Mouse (Mus musculus) large intestine, adult 2 months (tissue): ENCODE measurements around the gene Sgpl1. TPM values are rescaled to one million over a fixed set of nuclear protein-coding genes. Genes with fewer than 3 reads are reported as not detected.
A peak's percentile ranks its signal among the peaks of the same experiment; 100 is the strongest.

Experiments used
- DNase-seq: peaks from one replicate; pipeline ENCODE4 v3.0.0-alpha.2; 2012; ENCODE audit warnings: low read depth, low spot score
- WGBS: fragments of 180-500 bp; shearing (Covaris S2); methylation state at CpG from one replicate; pipeline ENCODE4 v1.1.7; 2018; 5-methylcytosine and 5-hydroxymethylcytosine counted together
- polyA plus RNA-seq: library from polyadenylated mRNA; depleted of rRNA; stranded (reverse); fragments of >200 nt; gene quantifications from 2 replicates; pipeline ENCODE4 v1.2.3, GENCODE M21; 2012

Sgpl1 gene
- polyA plus RNA-seq, 1 experiment = 58.0 TPM

DNA sequence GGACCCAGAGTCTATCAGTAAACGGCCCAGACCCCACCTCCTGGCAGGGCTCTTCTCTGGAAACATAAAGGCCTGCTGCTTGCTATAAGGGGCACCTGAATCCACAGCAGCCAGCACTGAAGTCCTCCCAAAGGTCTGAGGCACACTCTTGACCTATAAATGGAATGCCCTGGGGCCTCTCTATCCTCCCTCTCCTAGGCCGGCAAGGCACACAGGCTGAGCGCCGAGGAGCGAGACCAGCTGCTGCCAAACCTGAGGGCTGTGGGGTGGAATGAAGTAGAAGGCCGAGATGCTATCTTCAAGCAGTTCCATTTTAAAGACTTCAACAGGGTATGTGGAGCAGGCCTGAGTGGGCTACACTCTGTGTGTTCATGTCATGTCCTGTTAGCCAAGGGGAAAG lies 55.6 kb downstream of the Sgpl1 start:
- WGBS = 88% methylated on average over 6 of the region's 6 CpGs
- no peak for DNase-seq

DNA sequence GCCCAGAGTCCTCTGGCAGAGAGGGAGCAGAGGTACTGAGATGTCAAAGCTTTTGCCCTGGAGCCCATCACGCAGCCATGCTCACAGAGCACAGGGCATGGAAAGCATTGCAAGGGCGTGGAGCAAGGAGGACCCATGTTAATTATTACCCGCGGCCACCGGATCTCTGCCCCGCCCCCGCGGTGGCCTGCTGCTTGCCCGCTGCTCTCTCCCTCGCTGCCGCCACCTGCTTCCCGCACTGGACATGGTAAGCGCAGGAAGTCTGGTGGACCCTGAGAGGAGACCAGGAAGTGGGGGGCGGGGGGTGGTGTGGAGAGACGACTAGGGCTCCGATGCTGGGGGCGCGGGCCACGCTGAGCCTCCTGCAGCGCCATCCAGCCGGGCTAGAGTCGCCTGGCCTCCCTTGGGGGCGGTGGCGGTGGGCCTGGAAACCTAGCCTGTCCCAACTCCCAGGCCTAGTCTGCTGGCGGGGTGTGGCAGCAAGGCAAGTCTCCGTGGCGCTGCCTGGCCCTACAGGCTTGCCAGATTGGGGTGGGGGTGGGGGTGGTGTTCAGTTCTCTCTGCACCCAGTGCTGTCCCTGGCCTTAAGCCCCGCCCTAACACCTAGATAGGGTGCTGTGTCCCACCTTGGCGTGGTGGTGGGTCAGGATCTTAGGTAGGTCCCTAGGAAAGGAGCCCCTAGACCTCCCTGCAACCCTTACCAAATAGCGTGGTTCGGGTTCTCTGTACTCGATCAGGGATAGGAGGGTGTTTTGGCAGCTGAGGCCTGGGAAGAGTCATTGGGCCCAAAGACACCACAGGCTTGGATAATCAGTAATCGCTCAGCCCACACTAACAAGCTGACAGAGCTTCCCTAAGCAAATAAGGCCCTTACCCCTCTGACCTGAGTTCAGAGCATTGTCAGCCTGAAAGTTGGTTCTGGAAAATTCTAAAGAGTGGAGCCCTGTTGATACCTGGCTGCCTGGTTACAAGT lies 58.0 kb downstream of the Sgpl1 start, which contains the start of gene Pcbd1:
Pcbd1 (plus strand) TSS at position 162 of the 973 bp plus-strand sequence.
- WGBS = 6% methylated on average over 33 of the region's 33 CpGs
- peak; percentile 31 for DNase-seq

- no peak for DNase-seq
- 61% methylated on average over 3 of the region's 3 CpGs for WGBS
Observed at GRCm38 (mm10) chr10:61088468-61088867, 59.0 kb downstream of the Sgpl1 start.

- DNase-seq = no peak
Observed at GRCm38 (mm10) chr10:61086502-61086901, 61.0 kb downstream of the Sgpl1 start.

GRCm38 (mm10) chr10:61085364-61085763 lies 62.1 kb downstream of the Sgpl1 start:
- DNase-seq = no peak
- 77% methylated on average over 2 of the region's 2 CpGs for WGBS

More at GRCm38 (mm10) chr10:61086502-61086901, 61.0 kb downstream of the Sgpl1 start:
- 53% methylated on average over 3 of the region's 3 CpGs for WGBS

DNA sequence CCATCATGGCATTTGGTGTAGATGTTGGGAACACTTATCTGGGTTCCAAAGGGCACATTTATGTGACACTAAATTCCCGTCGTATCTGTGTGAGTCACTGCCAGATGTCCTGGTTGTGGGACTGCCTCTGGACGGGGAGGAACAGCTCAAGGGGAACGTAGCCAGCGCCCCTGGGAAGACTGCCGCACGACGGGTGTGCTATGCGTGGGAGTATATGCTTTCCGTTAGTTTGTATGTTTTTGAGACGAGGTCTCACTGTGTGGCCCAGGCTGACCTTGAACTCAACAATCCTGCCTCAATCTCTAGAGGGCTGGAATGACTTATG lies 66.6 kb downstream of the Sgpl1 start:
- DNase-seq = no peak
- 21% methylated on average over 11 of the region's 11 CpGs for WGBS

DNA sequence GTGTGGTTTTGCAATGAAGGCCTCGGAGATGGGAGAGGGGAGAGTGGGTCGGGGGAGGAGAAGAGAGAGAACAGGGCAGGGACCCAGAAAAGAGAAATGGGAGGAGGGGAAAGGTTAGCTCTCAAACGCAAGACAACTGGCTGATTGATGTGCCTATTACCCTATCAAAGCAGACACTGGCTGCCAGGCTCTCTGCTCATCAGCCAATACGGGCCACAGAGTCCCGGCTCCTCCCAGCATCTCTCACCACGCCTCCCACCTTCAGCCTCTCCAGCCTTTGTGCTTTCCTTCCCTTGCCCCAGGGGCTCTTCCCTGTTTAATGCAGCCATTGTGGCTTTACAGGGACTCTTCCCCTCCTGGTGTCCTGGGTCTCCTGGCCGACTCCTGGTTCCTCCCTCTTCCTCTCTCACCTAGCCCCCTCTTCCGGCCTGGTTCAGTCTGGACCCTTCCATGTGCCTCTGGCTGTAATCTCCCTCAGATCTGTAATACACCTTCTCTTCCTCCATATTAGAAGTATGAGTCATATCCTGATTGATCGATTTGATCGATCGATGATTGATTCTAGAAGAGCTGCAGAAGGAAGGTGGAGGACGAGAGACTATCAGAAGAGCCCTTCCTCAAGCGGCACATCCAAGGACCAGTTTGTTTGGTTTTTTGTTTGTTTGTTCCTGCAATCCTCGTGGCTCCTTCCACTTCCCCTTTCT lies 67.1 kb downstream of the Sgpl1 start:
- 30% methylated on average over 14 of the region's 14 CpGs for WGBS
- no peak for DNase-seq

DNA sequence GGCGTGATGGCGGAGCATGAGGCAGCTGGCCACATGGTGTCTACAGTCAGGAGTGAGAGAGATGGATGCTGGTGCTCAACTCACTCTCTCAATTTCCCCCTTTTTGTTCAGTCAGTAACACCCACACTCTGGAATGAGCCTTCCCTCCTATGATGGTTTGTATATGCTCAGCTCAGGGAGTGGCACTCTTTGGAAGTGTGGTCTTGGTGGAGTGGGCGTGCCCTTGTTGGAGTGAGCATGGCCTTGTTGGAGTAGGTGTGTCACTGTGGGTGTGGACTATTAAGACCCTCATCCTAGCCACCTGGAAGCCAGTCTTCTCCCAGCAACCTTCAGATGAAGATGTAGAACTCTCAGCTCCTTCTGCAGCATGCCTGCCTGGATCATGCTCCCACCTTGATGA lies 71.9 kb downstream of the Sgpl1 start:
- DNase-seq = no peak
- WGBS = 94% methylated on average over 3 of the region's 3 CpGs

- 17% methylated on average over 1 of the region's 1 CpGs for WGBS
- no peak for DNase-seq
Observed at GRCm38 (mm10) chr10:61074643-61075042, 72.9 kb downstream of the Sgpl1 start.

GRCm38 (mm10) chr10:61072324-61072723 lies 75.2 kb downstream of the Sgpl1 start:
- 14% methylated on average over 16 of the region's 16 CpGs for WGBS
- no peak for DNase-seq

DNA sequence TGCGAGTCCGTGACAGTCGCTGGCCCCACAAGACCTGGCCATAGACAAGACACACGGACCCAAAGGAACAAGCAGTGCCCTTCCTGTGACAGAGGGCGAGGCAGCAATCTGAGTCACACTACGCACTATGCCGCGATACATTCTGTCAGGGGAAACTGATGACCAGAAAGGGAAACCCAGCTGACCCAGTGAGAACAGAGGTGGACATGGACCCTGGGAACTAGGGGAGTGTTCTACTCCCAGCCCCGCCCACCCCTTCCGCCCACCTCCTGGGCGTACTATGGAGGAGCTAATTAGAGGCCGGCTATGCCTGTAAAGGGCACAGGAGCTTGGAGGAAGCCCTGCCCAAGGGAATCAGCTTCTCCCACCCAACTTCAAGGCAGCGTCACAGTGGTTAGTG lies 78.3 kb downstream of the Sgpl1 start:
- no peak for DNase-seq
- 26% methylated on average over 13 of the region's 13 CpGs for WGBS

DNA sequence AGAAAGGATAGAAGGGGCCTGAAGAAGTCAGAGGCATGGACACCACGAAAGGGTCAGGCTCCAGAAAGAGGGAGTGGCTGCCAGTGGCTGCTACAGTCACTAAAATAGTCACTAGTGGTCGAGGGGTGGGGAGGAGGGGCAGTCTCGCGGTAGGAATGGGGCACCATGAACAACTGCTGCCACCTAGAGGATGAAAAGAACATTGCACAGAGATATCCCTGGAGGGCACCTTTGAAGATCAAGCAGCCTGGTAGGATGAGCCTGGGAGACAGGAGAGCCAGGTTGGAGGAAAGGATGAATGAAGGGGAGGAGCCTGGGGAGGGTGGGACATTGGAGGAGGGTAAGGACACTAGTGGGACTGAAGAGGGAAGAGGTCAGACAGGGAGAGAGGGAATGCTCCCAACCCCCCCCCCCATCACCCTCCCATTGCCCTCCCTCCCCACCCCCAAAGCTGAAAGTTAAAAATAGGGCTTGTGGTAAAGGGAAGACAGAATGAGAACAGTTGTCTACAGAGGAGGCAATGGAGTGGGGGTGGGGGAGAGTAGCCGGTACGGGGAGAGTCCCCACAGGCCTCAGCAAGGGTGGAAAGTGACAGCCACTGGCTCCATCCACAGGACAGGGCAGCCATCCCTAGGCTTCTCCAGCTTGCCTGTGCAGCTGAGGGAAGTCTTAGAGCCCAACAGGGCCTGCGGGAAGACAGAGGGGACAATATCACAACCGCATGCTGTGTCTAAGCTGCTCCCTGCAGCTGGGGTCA lies 78.9 kb downstream of the Sgpl1 start:
- DNase-seq = no peak
- WGBS = 23% methylated on average over 8 of the region's 8 CpGs

GRCm38 (mm10) chr10:61065287-61066005 lies 82.1 kb downstream of the Sgpl1 start:
- WGBS = 59% methylated on average over 13 of the region's 13 CpGs
- no peak for DNase-seq

GRCm38 (mm10) chr10:61064635-61065034 lies 82.9 kb downstream of the Sgpl1 start:
- WGBS = 45% methylated on average over 8 of the region's 8 CpGs
- DNase-seq = no peak

- WGBS = 78% methylated on average over 10 of the region's 10 CpGs
- DNase-seq = no peak
Observed at GRCm38 (mm10) chr10:61063271-61063864, 84.1 kb downstream of the Sgpl1 start.

- 22% methylated on average over 6 of the region's 6 CpGs for whole genome bisulfite sequencing
- DNase-seq = peak; percentile 38
Observed at GRCm38 (mm10) chr10:61059543-61060110, 87.9 kb downstream of the Sgpl1 start.

DNA sequence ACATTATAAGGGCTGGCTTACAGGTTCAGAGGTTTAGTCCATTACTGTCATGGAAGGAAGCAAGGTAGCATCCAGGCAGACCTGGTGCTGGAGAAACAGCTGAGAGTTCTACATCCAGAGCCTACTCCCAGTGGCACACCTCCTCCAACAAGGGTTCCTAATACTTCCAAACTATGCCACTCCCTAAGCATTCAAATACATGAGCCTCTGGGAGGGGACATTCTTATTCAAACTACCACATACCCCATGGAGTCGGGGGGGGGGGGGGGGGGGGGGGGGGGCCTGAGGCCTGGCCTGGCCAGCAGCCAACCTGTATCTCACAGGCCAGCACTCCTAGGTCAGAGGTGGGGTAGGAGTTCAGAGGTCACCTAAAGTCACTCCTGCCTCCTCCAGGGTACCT lies 88.4 kb downstream of the Sgpl1 start:
- DNase-seq = no peak
- 0% methylated on average over 1 of the region's 1 CpGs for WGBS

- no peak for DNase-seq
- WGBS = 93% methylated on average over 7 of the region's 7 CpGs
Observed at GRCm38 (mm10) chr10:61056661-61057060, 90.8 kb downstream of the Sgpl1 start.
